Mouse (Mus musculus) layer of hippocampus, postnatal 25 days (tissue): ENCODE results near the gene Rab3il1. TPM values are rescaled to one million over a fixed set of nuclear protein-coding genes. Genes with fewer than 3 reads are reported as not detected.

Experiments
- DNase-seq, 2 experiments: peaks; one replicate each; pipeline ENCODE4 v3.0.0; 2022; ENCODE audit warnings: mixed read lengths in 2 of 2, low spot score in 1 of 2; ENCODE audit errors: extremely low spot score in 1 of 2
- total RNA-seq, 2 experiments: library from RNA; stranded (reverse); gene quantifications; 2 replicates each; pipeline ENCODE4 v1.2.3; 2021

The Rab3il1 gene
- total RNA-seq, 2 experiments from 2014 or later: 9.3 TPM

DNA sequence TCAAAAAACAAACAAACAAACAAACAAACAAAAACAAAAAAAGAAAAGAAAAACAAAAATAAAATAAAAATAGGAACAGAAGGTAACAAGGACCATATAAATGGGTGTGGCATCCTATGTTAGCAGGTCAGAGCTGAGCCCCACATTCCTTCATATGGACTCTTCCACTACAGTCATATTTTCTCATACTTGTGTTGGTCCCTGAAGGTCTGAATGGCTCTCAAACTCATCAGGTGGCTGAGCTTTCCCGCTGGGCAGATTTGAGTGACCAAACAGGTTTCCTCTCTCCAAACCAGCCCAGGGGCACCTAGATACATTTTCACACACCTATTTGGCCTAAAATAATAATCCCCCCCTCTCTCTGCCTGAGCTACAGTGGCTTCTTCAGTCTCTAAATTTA is 9.9 kb downstream of the Rab3il1 start:
- DNase-seq: no peak

DNA sequence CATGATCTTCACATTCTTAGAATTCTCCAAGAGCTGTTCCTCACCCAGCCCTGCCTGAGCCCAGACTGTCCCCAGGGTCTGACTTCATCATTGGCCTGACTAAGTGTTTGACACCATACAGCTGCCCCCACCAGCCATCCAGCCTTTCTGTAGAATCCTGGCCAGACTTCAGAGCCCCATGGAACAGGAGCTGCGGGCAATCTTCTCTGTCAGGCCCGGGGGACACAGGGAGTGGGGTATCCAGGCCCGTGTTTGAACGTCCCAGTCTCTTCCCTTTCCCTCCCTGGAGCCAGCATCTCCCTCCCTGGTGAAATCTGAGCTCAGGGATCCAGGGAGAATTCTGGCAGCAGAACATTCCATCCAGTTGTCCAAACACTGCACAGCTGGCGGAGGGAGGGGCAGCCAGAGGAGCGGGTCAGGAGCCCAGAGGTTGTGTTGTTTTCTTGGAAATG is 11.4 kb downstream of the Rab3il1 start:
- DNase-seq: no peak

DNA sequence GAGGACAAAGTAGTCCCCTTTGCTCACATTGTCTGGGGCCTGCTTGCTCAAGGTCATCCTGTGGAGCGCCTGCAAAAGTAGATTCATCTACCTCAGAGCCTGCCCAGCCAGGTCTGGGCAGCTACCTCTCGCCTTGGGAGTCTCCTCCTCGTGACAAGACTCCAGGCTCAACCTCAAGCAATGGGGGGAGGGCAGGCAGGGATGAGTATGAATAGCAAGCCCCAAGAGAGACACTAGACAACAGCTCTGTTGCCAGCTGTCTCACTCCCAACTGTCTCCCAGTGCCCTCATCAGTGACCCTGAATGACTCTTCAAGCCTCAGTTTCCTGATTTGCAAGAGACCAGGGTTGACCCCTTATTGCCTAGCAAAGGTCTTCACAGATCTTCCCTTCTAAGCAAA is 11.9 kb downstream of the Rab3il1 start:
- no peak for DNase-seq

DNA sequence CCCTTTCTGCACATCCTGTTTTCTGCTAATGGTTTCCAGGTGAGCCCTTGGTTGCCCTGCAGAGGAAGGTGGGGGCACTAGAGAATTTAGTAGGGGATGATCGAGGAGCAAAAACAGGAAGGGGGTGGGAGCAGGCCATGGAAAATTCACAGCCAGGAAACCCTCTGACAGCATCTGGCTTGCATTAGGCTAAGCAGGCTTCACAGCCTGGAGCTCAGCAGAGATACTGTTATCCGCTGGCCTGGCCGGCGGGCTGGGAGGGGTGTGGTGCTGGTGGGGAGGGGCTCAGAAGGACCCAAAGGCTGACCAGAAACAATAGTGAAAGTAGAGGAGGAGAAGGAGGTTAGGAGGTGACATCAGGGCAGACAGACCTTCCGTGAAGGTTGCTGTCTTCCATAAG is 12.4 kb downstream of the Rab3il1 start:
- DNase-seq: no peak

DNA sequence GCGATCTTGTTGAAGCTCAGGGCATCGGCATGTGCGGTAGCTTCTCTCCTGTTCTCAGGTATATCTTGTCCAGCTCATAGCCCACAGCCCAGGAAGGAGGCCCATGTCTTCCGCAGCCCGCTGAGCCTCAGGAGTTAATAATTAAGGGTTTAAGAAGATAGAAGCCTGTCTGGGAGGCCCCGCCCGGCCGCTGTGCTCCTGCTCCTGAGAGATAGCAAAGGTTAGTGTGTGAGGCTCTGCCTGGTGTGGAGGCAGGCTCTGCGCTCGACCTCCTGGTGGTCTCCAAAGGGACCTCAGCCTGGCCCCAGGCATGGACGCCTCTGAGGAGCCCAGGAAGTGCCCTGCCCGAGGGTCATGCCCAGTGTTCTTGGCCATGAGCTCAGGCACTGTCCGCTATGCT is 13.4 kb downstream of the Rab3il1 start:
- DNase-seq: no peak

DNA sequence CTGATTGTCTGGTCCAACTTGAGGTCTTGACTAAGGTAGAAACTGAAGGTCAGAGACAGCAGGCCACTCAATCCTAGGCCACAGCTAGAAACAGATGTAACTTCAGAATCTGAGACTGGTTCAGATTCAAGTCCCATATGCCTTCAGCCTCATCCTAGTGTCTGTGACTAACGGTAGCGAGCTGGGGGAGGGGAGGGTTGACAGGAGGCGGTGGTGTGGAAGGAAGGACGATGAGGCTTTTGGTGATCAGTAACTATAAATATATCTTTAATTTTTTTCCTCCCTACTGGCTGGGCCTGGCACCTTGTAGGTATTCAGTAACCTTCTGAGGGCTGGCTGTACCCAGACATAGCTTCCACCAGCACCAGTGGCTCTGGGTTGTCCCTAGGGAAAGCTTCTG is 14.0 kb downstream of the Rab3il1 start:
- no peak for DNase-seq

DNA sequence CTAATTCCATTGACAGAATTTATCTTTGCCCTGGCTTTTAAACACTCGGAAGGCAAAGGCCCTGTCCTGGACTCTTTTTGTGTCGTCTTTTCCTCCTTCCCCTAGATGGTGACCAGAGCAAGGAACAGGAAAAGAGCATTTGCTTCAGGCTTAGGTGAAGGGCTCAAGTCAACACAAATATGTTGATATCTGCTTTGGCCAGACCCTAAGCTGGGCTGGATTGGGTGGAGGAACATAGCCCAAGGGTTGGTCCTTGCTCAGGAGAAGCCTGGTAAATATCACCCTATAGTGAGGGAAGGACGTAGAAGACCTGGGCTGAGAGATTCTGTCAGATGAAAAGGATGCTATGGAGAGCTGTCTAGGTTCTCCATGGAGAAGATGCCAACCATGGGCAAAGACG is 14.7 kb downstream of the Rab3il1 start:
- DNase-seq: no peak

DNA sequence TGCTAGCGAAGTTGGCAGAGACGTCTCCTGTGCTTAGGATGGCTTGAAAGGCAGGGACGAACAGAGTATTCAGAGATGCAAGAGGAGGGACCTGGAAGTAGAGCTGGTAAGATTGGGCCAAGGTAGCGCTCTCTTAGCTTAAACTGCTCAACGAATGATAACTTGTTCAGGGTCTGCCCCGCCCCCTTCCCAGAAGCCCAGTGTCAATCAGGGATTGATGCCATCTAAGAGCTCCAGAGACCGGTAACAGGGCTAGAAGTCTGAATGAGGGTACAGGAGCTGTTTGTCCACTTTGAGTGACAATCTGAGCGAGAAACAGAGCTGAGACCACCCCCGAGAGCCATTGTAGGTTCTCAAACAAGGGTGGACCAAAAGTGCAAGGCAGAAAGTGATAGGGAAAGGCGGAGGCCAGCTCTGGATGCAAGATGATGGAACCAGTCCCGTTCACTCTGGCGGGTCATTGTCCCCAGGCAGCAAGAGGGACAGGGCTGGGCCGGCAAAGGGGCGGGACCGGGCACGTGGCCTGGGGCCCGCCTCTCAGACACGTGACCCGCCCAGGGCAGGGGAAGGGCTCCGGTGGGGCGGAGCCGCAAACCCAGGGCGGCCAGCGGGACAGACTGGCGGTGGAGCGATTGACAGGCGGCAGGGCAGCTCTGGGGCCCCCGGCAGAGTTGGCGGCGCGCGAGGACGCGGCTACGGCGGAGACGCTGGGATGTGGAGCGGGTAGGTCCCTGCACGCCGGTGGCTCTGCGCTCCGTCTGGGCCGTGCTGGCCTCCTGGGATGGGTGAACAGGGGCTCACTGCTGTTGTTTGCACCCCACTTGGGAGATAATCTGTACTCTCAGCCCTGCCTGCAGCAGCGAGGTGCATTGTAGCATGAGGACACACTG is 16.4 kb downstream of the Rab3il1 start:
- peak; percentile 62 to 70 for DNase-seq

DNA sequence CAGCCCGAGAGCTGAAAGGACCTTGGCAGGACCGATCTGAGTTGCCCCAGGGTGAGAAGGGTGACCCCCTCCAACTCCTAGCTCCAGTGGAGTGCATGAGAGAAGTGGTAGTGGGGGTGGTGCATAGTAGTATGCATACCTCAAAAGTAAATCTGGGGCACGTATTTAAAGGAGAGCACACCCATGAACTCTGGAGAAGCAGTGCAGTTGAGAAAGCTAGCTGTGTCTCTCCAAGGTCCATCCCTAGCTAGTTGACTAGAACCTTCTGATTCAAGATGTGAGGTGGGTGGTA is 17.0 kb downstream of the Rab3il1 start:
- no peak for DNase-seq

DNA sequence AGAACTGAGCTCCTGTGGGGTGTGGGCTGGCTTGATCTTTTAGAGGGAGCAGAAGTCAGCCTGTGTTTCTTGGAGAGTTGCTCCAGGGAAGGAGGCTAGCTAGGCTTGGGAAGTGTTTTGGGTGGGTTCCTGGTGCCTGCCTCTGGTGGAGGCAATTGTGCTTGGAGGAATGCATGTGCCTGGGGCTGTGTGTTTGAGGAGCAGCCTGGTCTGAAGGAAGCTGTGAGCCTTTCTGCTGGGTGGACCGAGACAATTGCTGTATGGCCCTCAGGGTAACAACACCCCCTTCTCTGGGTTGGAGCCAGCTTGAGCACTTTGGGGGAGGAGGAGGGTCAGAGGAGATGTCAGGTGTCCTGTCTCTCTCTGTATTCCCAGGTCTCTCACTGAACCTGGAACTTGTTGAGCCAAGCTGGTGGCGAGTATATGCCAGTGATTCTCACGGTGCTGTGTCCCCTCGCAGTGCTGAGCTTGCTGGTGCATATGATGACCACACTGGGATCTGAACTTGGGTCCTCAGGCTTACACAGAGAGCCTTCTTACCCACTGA is 17.8 kb downstream of the Rab3il1 start:
- no peak for DNase-seq

DNA sequence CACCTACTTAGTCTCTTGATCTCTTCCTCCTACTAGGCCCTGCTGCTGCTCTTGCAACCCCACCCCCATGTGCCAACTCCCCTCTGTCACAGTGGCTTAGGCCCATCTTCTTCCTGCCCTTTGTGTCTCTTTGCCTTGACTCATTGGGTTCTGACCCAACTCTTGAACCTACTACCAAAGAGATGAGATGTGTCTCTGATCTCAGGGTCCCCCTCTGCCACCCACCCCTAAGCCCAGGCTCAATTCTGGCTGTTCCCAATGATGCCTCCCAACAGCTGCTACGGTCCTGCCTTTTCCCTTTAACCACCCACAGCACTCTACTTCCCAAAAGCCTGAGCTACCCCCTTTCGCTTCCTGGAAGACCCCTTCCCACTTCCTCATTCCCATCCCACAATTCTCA is 20.5 kb downstream of the Rab3il1 start:
- DNase-seq: no peak

DNA sequence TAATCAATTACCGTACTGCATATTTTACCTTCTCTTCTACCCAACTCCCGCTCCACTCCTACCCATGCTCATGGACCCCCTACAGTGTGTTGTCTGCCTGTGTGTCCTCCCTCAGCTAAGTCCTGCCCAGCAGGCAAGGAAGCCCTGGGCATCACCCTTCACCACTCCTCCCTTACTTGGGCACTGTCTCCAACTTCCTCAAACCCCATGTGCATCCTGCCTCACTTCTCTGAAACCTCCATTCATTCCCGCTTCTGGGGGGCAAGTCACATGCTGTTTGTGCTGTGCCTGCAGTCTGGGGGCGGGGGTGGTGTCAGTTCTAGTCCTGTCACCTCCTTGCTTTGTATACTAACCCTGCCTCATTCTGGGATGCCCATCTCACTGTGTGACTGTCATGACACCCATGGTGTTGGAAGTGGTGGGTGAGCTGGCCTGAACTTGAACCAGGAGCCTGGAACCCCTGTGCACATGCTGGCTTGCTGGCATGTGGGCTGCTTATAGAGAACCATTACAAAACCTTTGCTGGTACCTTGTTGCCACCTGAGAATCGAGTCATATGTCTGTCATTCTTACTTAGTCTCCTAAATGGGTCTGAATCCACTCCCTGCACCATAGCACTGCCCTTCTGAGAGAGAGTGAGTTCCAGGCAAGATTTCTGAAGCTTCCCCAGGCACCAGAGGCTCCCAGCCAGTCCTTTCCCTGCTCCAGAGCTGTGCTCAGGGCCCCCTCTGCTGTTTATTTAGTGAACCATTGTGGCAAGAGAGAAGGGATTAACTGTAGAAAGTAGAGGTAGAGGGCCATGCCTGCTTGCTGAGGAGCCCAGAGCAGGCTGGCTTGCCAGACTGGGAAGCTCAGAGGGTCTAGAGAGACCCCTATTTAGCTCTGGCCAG is 21.2 kb downstream of the Rab3il1 start:
- peak in 1 of 2 experiments; percentile 51 for DNase-seq

DNA sequence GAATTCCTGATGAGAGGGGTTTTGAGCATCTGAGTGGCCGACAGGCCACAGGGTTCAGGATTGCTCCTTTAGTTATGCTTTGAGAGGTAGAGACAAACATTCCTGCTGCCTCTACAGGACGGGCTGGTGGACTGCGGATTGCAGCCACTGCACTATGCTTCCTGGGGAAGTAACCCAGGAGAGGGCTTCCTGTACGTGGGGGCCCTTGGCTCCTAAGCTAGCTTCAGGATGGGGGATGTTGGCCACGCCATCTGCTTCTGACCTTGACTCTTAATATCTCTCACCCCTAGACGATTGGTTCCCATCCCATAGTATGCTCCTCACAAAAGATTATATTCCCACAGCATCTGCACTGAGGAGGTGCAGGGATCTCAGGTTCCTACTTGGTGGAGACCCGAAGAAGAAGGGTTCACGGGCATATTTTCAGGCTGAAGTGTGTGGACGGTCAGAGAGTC is 21.9 kb downstream of the Rab3il1 start:
- DNase-seq: no peak

DNA sequence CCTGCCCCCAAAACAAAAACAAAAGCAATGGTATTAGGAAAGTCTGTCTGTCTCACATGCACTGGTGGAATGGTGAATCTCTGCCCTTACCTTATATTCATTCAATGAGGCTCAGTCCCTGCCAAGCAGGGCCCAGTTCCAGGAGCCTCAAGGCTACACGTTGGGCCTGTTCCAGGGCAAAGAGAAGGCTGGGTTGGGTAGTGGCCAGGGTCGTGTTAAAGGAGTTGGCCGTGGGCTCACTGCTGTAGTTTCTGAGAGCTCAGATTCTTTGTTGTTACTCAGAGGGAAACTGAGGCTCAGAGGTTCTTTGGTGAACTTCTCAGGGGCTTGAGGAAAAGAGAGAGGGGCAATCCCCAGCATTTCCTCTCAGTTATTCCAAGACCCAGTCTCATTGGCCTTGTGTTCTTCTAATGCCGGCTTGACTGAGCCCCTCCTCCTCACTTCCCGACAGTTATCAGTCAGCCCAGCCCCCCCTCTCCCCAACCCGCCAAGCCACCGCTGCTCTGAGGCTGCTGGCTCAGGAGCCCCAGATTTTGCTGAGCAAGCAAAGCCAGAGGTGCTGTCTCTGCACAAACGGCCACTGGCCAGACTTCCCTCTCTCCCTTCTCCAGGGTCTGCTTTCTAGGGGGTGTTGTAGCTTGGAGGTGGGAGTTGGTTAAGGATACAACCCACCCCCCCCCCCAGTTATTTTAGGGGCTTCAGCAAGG is 23.9 kb downstream of the Rab3il1 start:
- DNase-seq: no peak

DNA sequence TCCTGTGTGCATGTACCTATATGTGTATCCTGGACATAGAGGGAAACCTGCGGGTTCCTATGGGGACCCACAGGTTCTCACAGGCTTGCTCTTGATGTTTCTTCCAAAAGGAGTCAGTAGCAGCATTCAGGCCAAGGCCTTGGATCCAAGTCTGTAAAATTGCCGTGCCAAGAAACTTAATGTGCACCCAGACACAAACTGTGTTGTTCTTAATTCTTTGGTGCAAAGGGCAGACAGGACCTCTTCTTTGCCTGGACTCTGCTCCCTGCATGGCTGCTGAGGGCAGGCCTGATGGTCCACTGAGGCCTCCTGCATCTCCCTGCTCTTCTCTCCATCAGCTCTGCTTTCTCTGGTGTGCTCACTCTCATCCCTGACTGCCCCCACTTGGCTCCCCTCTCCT is 28.3 kb downstream of the Rab3il1 start:
- no peak for DNase-seq

DNA sequence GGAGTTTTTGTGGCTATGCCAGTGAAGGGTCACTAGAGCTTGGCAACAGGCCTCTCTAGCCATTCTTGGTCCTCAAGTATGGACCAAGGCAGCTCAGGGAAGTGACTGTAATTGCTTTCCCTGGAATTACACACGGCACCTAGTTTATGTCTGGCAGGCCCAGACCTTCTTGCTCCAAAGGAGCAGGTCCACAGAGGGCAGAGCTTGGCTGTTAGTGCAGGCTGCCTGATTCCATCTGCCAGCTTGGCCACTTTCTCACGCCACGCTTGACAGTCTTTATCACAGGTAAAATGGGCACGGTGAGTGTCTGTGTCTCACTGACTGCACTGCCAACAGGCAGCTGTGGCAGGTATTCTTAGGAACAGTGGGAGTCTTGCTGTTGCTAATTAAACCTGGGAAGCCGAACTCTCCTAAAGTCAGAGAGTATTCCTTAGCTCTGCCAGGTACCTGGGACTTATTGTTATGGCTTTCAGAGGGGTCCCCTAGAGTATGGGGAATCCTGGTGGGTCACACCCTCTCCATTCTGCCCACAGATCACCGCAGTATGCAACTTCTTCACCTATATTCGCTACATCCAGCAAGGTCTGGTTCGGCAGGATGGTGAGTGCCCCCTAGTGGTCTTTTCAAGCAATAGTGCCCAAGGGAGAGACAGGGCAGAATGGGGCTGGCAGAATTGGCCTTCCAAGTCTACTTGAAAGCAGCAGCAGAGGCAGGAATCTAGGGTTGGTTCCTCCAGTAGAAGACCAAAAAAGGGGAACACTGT is 31.9 kb downstream of the Rab3il1 start:
- DNase-seq: peak in 1 of 2 experiments; percentile 45

DNA sequence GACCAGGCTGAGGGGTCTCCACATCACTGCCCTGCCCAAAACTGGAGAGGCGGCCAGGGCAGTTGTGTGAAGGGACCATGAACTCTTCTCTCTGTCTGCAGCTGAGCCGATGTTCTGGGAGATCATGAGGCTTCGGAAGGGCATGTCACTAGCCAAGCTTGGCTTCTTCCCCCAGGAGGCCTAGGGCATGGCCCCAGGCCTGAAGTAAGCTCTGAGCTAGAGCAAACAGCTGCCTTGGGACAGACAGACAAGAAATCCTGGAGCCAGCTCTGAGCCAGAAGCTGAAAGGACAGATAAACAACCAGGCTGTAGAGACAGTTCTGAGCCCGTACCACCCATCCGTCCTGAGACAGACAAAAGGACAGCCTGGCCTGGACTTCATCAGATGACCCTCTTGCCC is 32.9 kb downstream of the Rab3il1 start:
- DNase-seq: no peak

DNA sequence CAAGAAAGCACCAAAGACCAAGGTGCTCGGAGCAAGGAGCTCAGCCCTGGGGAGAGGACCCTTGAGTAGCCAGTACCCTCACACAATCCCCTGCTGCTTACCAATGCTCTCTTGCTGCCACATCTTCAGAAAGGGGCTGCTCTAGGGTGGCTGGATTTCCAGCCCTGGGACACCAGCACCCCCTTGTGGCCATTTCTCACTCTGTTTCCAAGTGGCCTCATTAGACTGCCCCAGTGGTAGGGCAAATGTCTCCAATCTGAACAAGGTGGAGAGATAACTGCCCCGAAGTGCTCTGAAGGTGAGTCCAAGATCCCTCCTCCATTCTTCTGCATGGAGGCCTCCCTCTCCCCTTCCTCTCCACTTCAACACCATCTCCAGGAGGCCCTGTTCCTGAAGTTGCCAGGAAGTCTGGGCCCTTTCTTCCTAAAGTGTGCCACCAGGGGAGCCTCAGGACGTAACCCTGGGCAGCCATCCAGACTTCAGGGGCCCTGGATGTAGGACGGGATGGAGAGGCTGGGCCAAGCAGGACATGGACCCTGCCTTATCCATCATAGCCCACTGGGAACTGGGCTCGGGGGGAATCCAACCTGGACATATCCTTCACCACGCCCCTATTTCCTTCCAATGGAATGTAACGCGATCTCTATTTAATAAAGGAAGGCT is 33.4 kb downstream of the Rab3il1 start:
- DNase-seq: peak; percentile 76 to 91

DNA sequence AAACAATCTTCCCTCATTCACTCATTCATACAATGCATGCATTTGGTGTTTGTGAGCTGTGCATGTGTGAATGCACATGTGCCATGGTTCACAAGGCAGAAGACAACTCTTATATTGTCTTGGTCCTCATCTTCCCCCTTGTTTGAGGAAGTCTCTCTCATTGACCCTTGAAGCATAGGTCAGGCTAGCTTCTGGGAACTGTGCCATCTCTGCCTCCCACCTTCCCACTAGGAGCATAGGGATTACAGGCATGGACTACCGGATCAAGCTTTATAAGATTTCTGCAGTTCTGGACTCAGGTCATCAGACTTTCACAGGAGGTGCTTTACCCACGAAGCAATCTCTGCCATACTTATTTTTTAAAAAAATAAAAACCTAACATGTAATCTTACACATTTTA is 36.1 kb downstream of the Rab3il1 start:
- no peak for DNase-seq
